Mouse (Mus musculus): ENCODE data around the gene Col7a1. TPM values are rescaled to one million over a fixed set of nuclear protein-coding genes. Genes with fewer than 3 reads are reported as not detected.
A peak's percentile ranks its signal among the peaks of the same experiment; 100 is the strongest.

The Col7a1 gene
- polyA plus RNA-seq, 2 experiments, result 0.29 to 0.45 TPM

DNA sequence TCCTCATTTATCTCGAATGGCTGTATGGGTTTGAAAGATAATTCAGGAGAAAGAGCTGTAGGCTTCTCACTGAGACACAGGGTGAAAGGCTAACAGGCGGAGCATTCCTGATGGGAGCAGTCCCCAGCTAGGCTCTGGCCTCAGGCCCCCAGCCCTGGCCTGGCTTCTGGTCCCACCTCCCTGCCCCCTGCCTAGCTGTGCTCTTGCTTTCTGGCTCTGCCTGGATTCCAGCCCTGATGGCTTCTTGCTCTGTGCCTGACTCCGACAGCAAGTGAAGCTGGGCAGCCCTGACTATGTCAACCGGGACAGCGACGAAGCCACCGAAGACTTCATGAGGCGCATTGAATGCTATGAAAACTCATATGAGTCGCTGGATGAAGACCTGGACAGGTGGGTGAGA, 54.7 kb downstream of the Col7a1 start:
- no peaks in the 10 kb centered on the region for H3K9me3 ChIP-seq (ENCODE audit: control insufficient read depth, low read length)
- no peak overlapping the region for H3K4me2 ChIP-seq (ENCODE audit: low read depth)
- 74% methylated on average over 9 of the region's 9 CpGs for WGBS (ENCODE audit: insufficient replicate concordance)
- H3K27ac ChIP-seq, result no peak overlapping the region
- DNase-seq (ENCODE audit: low read depth in 3 of 3, low spot score in 3 of 3), result no peak
- H3K36me3 ChIP-seq (replicated peaks; ENCODE audit: control insufficient read depth, insufficient read depth, low read depth), result no peaks in the 10 kb centered on the region
- no peak for TF ChIP-seq EP300 (IDR thresholded peaks at IDR 0.05; ENCODE audit: low read depth)
- no peak for TF ChIP-seq CTCF (IDR thresholded peaks at IDR 0.05; ENCODE audit: low read depth)
- H3K4me3 ChIP-seq (ENCODE audit: insufficient read depth in 1 of 2, low read depth in 2 of 2, low read length in 2 of 2), result no peak overlapping the region
- H3K9ac ChIP-seq (replicated peaks), result no peak overlapping the region
- no peaks in the 10 kb centered on the region for H3K27me3 ChIP-seq (ENCODE audit: control insufficient read depth, insufficient read depth, low read length)
- no peak for ATAC-seq (ENCODE audit: insufficient read depth)
- H3K4me1 ChIP-seq (replicated peaks; ENCODE audit: control insufficient read depth in 2 of 2, insufficient read depth in 2 of 2, low read length in 1 of 2), result 0 out of 4 replicates have a peak, but pooled peaks cover 0 to 4% of the 10 kb centered on the region in 2 experiments

DNA sequence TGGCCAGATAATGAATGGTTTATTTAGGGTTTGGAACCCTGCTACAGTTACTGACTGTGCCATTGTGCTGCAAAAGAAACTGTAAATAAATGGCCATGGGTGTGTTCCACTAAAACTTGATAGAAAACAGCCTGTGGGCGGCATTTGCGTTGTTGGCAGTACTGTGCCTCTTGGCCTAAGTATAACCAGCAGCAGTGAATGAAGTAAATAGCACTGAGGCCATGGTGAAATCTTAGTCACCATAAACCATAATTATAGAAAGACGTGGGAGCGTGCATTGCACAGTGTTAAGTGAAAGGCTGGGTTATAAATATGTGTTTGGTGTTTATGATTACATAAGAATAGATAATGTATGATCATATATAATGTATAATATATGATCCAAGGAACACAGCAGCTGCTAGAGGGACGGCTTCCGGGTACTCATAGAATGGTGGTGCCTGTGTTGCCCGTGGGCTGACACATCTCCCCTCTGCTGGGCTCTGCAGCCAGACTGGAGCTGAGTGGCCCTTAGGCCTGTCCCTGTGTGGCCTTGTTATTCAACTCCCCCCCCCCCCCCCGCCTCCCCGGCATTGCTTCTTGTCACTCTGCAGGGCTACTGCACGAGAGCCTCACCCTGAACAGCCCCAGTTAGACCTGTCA, 55.7 kb downstream of the Col7a1 start:
- ATAC-seq (ENCODE audit: insufficient read depth), result no peak
- TF ChIP-seq EP300 (IDR thresholded peaks at IDR 0.05; ENCODE audit: low read depth) (no peak), CTCF (IDR thresholded peaks at IDR 0.05; ENCODE audit: low read depth) (no peak)
- no peaks in the 10 kb centered on the region for H3K36me3 ChIP-seq (replicated peaks; ENCODE audit: control insufficient read depth, insufficient read depth, low read depth)
- no peak overlapping the region for H3K27ac ChIP-seq
- H3K9me3 ChIP-seq (ENCODE audit: control insufficient read depth, low read length), result no peaks in the 10 kb centered on the region
- H3K4me2 ChIP-seq (ENCODE audit: low read depth), result no peak overlapping the region
- H3K4me1 ChIP-seq (replicated peaks; ENCODE audit: control insufficient read depth in 2 of 2, insufficient read depth in 2 of 2, low read length in 1 of 2), result 0 out of 4 replicates have a peak, but pooled peaks cover 0 to 4% of the 10 kb centered on the region in 2 experiments
- WGBS (ENCODE audit: insufficient replicate concordance), result 53% methylated on average over 10 of the region's 10 CpGs
- no peak overlapping the region for H3K9ac ChIP-seq (replicated peaks)
- DNase-seq (ENCODE audit: low read depth in 3 of 3, low spot score in 3 of 3), result no peak
- H3K27me3 ChIP-seq (ENCODE audit: control insufficient read depth, insufficient read depth, low read length), result no peaks in the 10 kb centered on the region
- H3K4me3 ChIP-seq (ENCODE audit: insufficient read depth in 1 of 2, low read depth in 2 of 2, low read length in 2 of 2), result no peak overlapping the region

- H3K36me3 ChIP-seq (replicated peaks; ENCODE audit: control insufficient read depth, insufficient read depth, low read depth), result no peaks in the 10 kb centered on the region
- no peak overlapping the region for H3K4me2 ChIP-seq (ENCODE audit: low read depth)
- 21% methylated on average over 17 of the region's 17 CpGs for WGBS (ENCODE audit: insufficient replicate concordance)
- 0 out of 4 replicates have a peak, but pooled peaks cover 0 to 4% of the 10 kb centered on the region in 2 experiments for H3K4me1 ChIP-seq (replicated peaks; ENCODE audit: control insufficient read depth in 2 of 2, insufficient read depth in 2 of 2, low read length in 1 of 2)
- ATAC-seq (ENCODE audit: insufficient read depth), result peak; percentile 83
- H3K9ac ChIP-seq (replicated peaks), result no peak overlapping the region
- H3K27ac ChIP-seq, result no peak overlapping the region
- peak in 1 of 3 experiments; percentile 45 for DNase-seq (ENCODE audit: low read depth in 3 of 3, low spot score in 3 of 3)
- TF ChIP-seq EP300 (IDR thresholded peaks at IDR 0.05; ENCODE audit: low read depth), result no peak
- TF ChIP-seq CTCF (IDR thresholded peaks at IDR 0.05; ENCODE audit: low read depth), result no peak
- no peaks in the 10 kb centered on the region for H3K9me3 ChIP-seq (ENCODE audit: control insufficient read depth, low read length)
- no peaks in the 10 kb centered on the region for H3K27me3 ChIP-seq (ENCODE audit: control insufficient read depth, insufficient read depth, low read length)
- H3K4me3 ChIP-seq (ENCODE audit: insufficient read depth in 1 of 2, low read depth in 2 of 2, low read length in 2 of 2), result no peak overlapping the region
Observed at GRCm38 (mm10) chr9:109009636-109010315, 56.4 kb downstream of the Col7a1 start.

- Histone ChIP-seq H3K4me3 (ENCODE audit: insufficient read depth in 1 of 2, low read depth in 2 of 2, low read length in 2 of 2) (no peak overlapping the region), H3K36me3 (replicated peaks; ENCODE audit: control insufficient read depth, insufficient read depth, low read depth) (no peaks in the 10 kb centered on the region), H3K4me2 (ENCODE audit: low read depth) (no peak overlapping the region), H3K27me3 (ENCODE audit: control insufficient read depth, insufficient read depth, low read length) (no peaks in the 10 kb centered on the region), H3K27ac (no peak overlapping the region), H3K4me1 (replicated peaks; ENCODE audit: control insufficient read depth in 2 of 2, insufficient read depth in 2 of 2, low read length in 1 of 2) (peaks cover 3 to 7% of the 10 kb centered on the region in 2 experiments; a peak in 3 of 4 replicates), H3K9ac (replicated peaks) (no peak overlapping the region), H3K9me3 (ENCODE audit: control insufficient read depth, low read length) (no peaks in the 10 kb centered on the region)
- 72% methylated on average over 14 of the region's 14 CpGs for WGBS (ENCODE audit: insufficient replicate concordance)
- DNase-seq (ENCODE audit: low read depth in 3 of 3, low spot score in 3 of 3), result no peak
- TF ChIP-seq CTCF (IDR thresholded peaks at IDR 0.05; ENCODE audit: low read depth), result no peak
- TF ChIP-seq EP300 (IDR thresholded peaks at IDR 0.05; ENCODE audit: low read depth), result no peak
- no peak for ATAC-seq (ENCODE audit: insufficient read depth)
Observed at GRCm38 (mm10) chr9:109010316-109010690, 56.9 kb downstream of the Col7a1 start.

GRCm38 (mm10) chr9:109015397-109015796, 62.0 kb downstream of the Col7a1 start:
- no peak for DNase-seq (ENCODE audit: low read depth in 3 of 3, low spot score in 3 of 3)
- Histone ChIP-seq H3K9ac (replicated peaks) (no peak overlapping the region), H3K27ac (no peak overlapping the region), H3K4me3 (ENCODE audit: insufficient read depth in 1 of 2, low read depth in 2 of 2, low read length in 2 of 2) (no peak overlapping the region), H3K4me2 (ENCODE audit: low read depth) (peak overlapping the region; percentile 42), H3K36me3 (replicated peaks; ENCODE audit: control insufficient read depth, insufficient read depth, low read depth) (no peaks in the 10 kb centered on the region), H3K4me1 (replicated peaks; ENCODE audit: control insufficient read depth in 2 of 2, insufficient read depth in 2 of 2, low read length in 1 of 2) (peaks cover 16 to 24% of the 10 kb centered on the region in 2 experiments), H3K9me3 (ENCODE audit: control insufficient read depth, low read length) (no peaks in the 10 kb centered on the region), H3K27me3 (ENCODE audit: control insufficient read depth, insufficient read depth, low read length) (no peaks in the 10 kb centered on the region)
- ATAC-seq (ENCODE audit: insufficient read depth), result peak; percentile 56
- 16% methylated on average over 8 of the region's 8 CpGs for whole genome bisulfite sequencing (ENCODE audit: insufficient replicate concordance)
- TF ChIP-seq CTCF (IDR thresholded peaks at IDR 0.05; ENCODE audit: low read depth) (no peak), EP300 (IDR thresholded peaks at IDR 0.05; ENCODE audit: low read depth) (no peak)
